ENCODE assay signal across 8 mouse cellular contexts in genomic region chr3:146993834-146994669, GRCm38 (mm10).
DNase-seq lines count a peak whose midpoint lies in the region; ATAC-seq and TF ChIP-seq lines count a peak whose summit lies in the region.

No protein-coding gene starts in this region.

- H3K9me3 ChIP-seq in heart, embryonic 14.5 days (ENCODE audit: control insufficient read depth, low read length): no peaks in the 10 kb centered on the region
- H3K9me3 ChIP-seq in lung, embryonic 16.5 days (ENCODE audit: control insufficient read depth, low read length): no peaks in the 10 kb centered on the region

- peak overlapping the region; percentile 42 for H3K4me2 ChIP-seq in heart, embryonic 14.5 days (ENCODE audit: low read length)
- peak overlapping the region; percentile 46 for H3K4me2 ChIP-seq in lung, embryonic 16.5 days (ENCODE audit: low read depth, low read length)

- H3K27me3 ChIP-seq in heart, embryonic 14.5 days (ENCODE audit: control insufficient read depth, insufficient read depth, low read length): no peaks in the 10 kb centered on the region
- no peaks in the 10 kb centered on the region for H3K27me3 ChIP-seq in lung, embryonic 16.5 days (ENCODE audit: control insufficient read depth, insufficient read depth, low read depth, low read length)

- H3K4me3 ChIP-seq in heart, embryonic 14.5 days (ENCODE audit: control insufficient read depth in 1 of 2, insufficient read depth in 1 of 2, low read depth in 1 of 2, low read length in 2 of 2): no peak overlapping the region; a peak in 1 of 4 replicates
- H3K4me3 ChIP-seq in layer of hippocampus, adult 2 months: peak overlapping the region; percentile 40
- peak overlapping the region; percentile 35 for H3K4me3 ChIP-seq in lung, embryonic 16.5 days (ENCODE audit: low read length)

- H3K9ac ChIP-seq in heart, embryonic 14.5 days (ENCODE audit: low read length): 0 out of 2 replicates have a peak overlapping the region, but pooled peaks have one; percentile 3
- peak overlapping the region; percentile 4; the same call in 1 of the 2 replicates for H3K9ac ChIP-seq in lung, embryonic 16.5 days (ENCODE audit: low read length)

- H3K4me1 ChIP-seq in heart, embryonic 14.5 days (ENCODE audit: control insufficient read depth in 2 of 2, insufficient read depth in 2 of 2, low read length in 2 of 2): peaks cover 2 to 9% of the 10 kb centered on the region in 2 experiments; a peak in 2 of 4 replicates
- H3K4me1 ChIP-seq in lung, embryonic 16.5 days (replicated peaks; ENCODE audit: control insufficient read depth, insufficient read depth, low read length): no peaks in the 10 kb centered on the region

- DNase-seq in kidney, adult 18-20 months: peak; percentile 5
- DNase-seq in kidney, adult 11 months: no peak
- peak; percentile 52 for DNase-seq in embryo, embryonic 11.5 days (ENCODE audit: low read depth, low spot score)
- DNase-seq in layer of hippocampus, adult 2 months (ENCODE audit: low spot score in 2 of 2): peak; percentile 40 to 51
- DNase-seq in ovary, postnatal 36 days (ENCODE audit: low spot score): peak; percentile 8
- DNase-seq in MN1 (ENCODE audit: low spot score): no peak

- WGBS in heart, embryonic 14.5 days: 40% methylated on average over 26 of the region's 26 CpGs
- 31% methylated on average over 26 of the region's 26 CpGs for WGBS in lung, embryonic 16.5 days

- H3K27ac ChIP-seq in heart, embryonic 14.5 days (replicated peaks in 1 of 2; ENCODE audit: control insufficient read depth in 1 of 2, insufficient read depth in 1 of 2, low read depth in 2 of 2, low read length in 2 of 2): no peak overlapping the region
- no peak overlapping the region for H3K27ac ChIP-seq in layer of hippocampus, adult 2 months
- H3K27ac ChIP-seq in lung, embryonic 16.5 days (ENCODE audit: low read length): 0 out of 2 replicates have a peak overlapping the region, but pooled peaks have one; percentile 3

- ATAC-seq in heart, embryonic 14.5 days (ENCODE audit: insufficient number of reproducible peaks, insufficient read depth, low FRiP score, low read depth): no peak
- ATAC-seq in lung, embryonic 16.5 days (ENCODE audit: low read depth): peak; percentile 77

- no peaks in the 10 kb centered on the region for H3K36me3 ChIP-seq in heart, embryonic 14.5 days (ENCODE audit: control insufficient read depth, insufficient read depth, low read length)
- no peaks in the 10 kb centered on the region for H3K36me3 ChIP-seq in lung, embryonic 16.5 days (ENCODE audit: control insufficient read depth, insufficient read depth, low read length)

- TF ChIP-seq CTCF in layer of hippocampus, adult 2 months (conservative IDR thresholded peaks at IDR 0.05): peak; percentile 86

Comparison
In these comparisons a context has a peak if more than half of its experiments do, and no peak if none do; other contexts are left out.
1. DNase-seq: peak in kidney, adult 18-20 months (single experiment), embryo, embryonic 11.5 days (single experiment), layer of hippocampus, adult 2 months (2 of 2) and ovary, postnatal 36 days (single experiment); none in kidney, adult 11 months (single experiment) and MN1 (single experiment).
2. H3K4me3 ChIP-seq: peak in layer of hippocampus, adult 2 months (single experiment) and lung, embryonic 16.5 days (single experiment); none in heart, embryonic 14.5 days (0 of 2).